Mouse (Mus musculus) inflammation-experienced regulatory T-cells, adult 6 months (primary cell): Measurements from ENCODE around the gene Sphk2. TPM values are rescaled to one million over a fixed set of nuclear protein-coding genes. Genes with fewer than 3 reads are reported as not detected.
A peak's percentile ranks its signal among the peaks of the same experiment; 100 is the strongest.
"Not testable (repeated sequence)": the region's sequence is repeated elsewhere in the genome, so short reads cannot be mapped to it uniquely, and the experiment has no call there.

ENCODE experiments used
- ATAC-seq: one replicate; pipeline ENCODE4 v1.8.0; 2017
- polyA plus RNA-seq, 3 experiments: library from polyadenylated mRNA; unstranded; fragments of 100-300 nt; shearing (Covaris generic); gene quantifications; one replicate each; pipeline ENCODE4 v1.2.1; 2017

Gene Sphk2
- polyA plus RNA-seq, 3 experiments from 2014 or later: 12.1 to 17.3 (median 15.5) TPM

GRCm38 (mm10) chr7:45689800-45690199 lies 28.0 kb downstream of the Sphk2 start:
- no peak for ATAC-seq

- ATAC-seq: no peak
These were observed 28.7 kb downstream of the Sphk2 start for GRCm38 (mm10) chr7:45689099-45689498.

- no peak for ATAC-seq
These were observed 31.0 kb downstream of the Sphk2 start for GRCm38 (mm10) chr7:45686841-45687240.

GRCm38 (mm10) chr7:45685811-45686210 lies 32.0 kb downstream of the Sphk2 start:
- ATAC-seq: no peak

- ATAC-seq: no peak
These were observed 34.3 kb downstream of the Sphk2 start, which contains the start of gene Ntn5 for GRCm38 (mm10) chr7:45683396-45684050. Ntn5 (plus strand) TSS chr7:45684022.

GRCm38 (mm10) chr7:45682144-45683126 lies 35.4 kb downstream of the Sphk2 start:
- ATAC-seq: peak; percentile 86

GRCm38 (mm10) chr7:45681046-45681736 lies 36.6 kb downstream of the Sphk2 start:
- ATAC-seq: peak; percentile 18

- no peak for ATAC-seq
These were observed 37.7 kb downstream of the Sphk2 start for GRCm38 (mm10) chr7:45679966-45680621.

GRCm38 (mm10) chr7:45678513-45678912 lies 39.3 kb downstream of the Sphk2 start:
- no peak for ATAC-seq

- no peak for ATAC-seq
These were observed 40.0 kb downstream of the Sphk2 start for GRCm38 (mm10) chr7:45677627-45678295.

GRCm38 (mm10) chr7:45668921-45669320 lies 48.9 kb downstream of the Sphk2 start:
- ATAC-seq: no peak

GRCm38 (mm10) chr7:45667761-45668160 lies 50.0 kb downstream of the Sphk2 start:
- ATAC-seq: no peak

- ATAC-seq: no peak
These were observed 51.6 kb downstream of the Sphk2 start, which contains the start of gene Fut2 for GRCm38 (mm10) chr7:45666161-45666560. Fut2 (minus strand) TSS chr7:45666394.

GRCm38 (mm10) chr7:45665303-45666138 lies 52.3 kb downstream of the Sphk2 start:
- no peak for ATAC-seq

GRCm38 (mm10) chr7:45661702-45662101 lies 56.1 kb downstream of the Sphk2 start:
- not testable (repeated sequence) for ATAC-seq

- ATAC-seq: no peak
These were observed 56.9 kb downstream of the Sphk2 start for GRCm38 (mm10) chr7:45660746-45661478.
